Mouse (Mus musculus) heart, embryonic 14.5 days (tissue): ENCODE measurements at regions not wholly inside any gene's neighbourhood (a gene's known extent, or its start where the extent isn't known, plus 50 kb on each side); places are given as distances from the start of the nearest gene placed in this dataset.

Experiments
- ATAC-seq: fragments of 200-750 bp; cut with Nextera tagmentation; 2 replicates; pipeline ENCODE4 v1.8.0; 2017; ENCODE audit warnings: low read depth, moderate TSS enrichment; ENCODE audit not compliant: insufficient number of reproducible peaks, insufficient read depth, low FRiP score
- H3K27ac ChIP-seq, 2 experiments: fragments of 200-500 bp in 1 of 2; fragments of 300-500 bp in 1 of 2; sonication (generic) in 1 of 2; replicated peaks in 1 of 2; 2 replicates each; pipeline ENCODE4 v1.5.1; 2012 to 2014; ENCODE audit warnings: low read depth in 2 of 2, low read length in 2 of 2, control low read depth in 1 of 2, mild to moderate bottlenecking in 1 of 2, mixed read lengths in 1 of 2; ENCODE audit not compliant: control insufficient read depth in 1 of 2, insufficient read depth in 1 of 2
- H3K27me3 ChIP-seq: fragments of 300-500 bp; sonication (generic); 2 replicates; pipeline ENCODE4 v1.6.1; 2014; ENCODE audit warnings: mild to moderate bottlenecking, low read length, control low read depth; ENCODE audit not compliant: control insufficient read depth, insufficient read depth
- H3K36me3 ChIP-seq: fragments of 300-500 bp; sonication (generic); 2 replicates; pipeline ENCODE4 v1.6.1; 2014; ENCODE audit warnings: mild to moderate bottlenecking, control low read depth, low read length, mixed read lengths; ENCODE audit not compliant: control insufficient read depth, insufficient read depth
- H3K4me1 ChIP-seq, 2 experiments: fragments of 200-500 bp in 1 of 2; fragments of 300-500 bp in 1 of 2; sonication (generic) in 1 of 2; 2 replicates each; pipeline ENCODE4 v1.6.1; 2012 to 2014; ENCODE audit warnings: low read length in 2 of 2, control low read depth in 1 of 2, mixed read lengths in 1 of 2; ENCODE audit not compliant: control insufficient read depth in 2 of 2, insufficient read depth in 2 of 2
- H3K4me2 ChIP-seq: fragments of 300-500 bp; sonication (generic); 2 replicates; pipeline ENCODE4 v1.6.1; 2014; ENCODE audit warnings: mild to moderate bottlenecking, low read length
- H3K4me3 ChIP-seq, 2 experiments: fragments of 200-500 bp in 1 of 2; fragments of 300-500 bp in 1 of 2; sonication (generic) in 1 of 2; 2 replicates each; pipeline ENCODE4 v1.5.1; 2012 to 2014; ENCODE audit warnings: low read length in 2 of 2, mild to moderate bottlenecking in 2 of 2, control low read depth in 1 of 2, low read depth in 1 of 2, moderate library complexity in 1 of 2; ENCODE audit not compliant: control insufficient read depth in 1 of 2, insufficient read depth in 1 of 2
- H3K9ac ChIP-seq: fragments of 300-500 bp; sonication (generic); 2 replicates; pipeline ENCODE4 v1.6.1; 2014; ENCODE audit warnings: mild to moderate bottlenecking, low read length
- H3K9me3 ChIP-seq: fragments of 300-500 bp; sonication (generic); 2 replicates; pipeline ENCODE4 v1.6.1; 2016; ENCODE audit warnings: low read length, control low read depth; ENCODE audit not compliant: control insufficient read depth
- WGBS: fragments of 180-500 bp; shearing (Covaris S2); extraction: QIAGEN DNeasy Blood & Tissue Kit; methylation state at CpG from one replicate; pipeline ENCODE4 v1.1.7; 2014; 5-methylcytosine and 5-hydroxymethylcytosine counted together

- Histone ChIP-seq H3K9me3 (no peaks in the 10 kb centered on the region), H3K27ac (no peak overlapping the region), H3K27me3 (no peaks in the 10 kb centered on the region), H3K4me1 (peaks cover 2% of the 10 kb centered on the region in 2 experiments; a peak in 1 of 4 replicates), H3K4me2 (no peak overlapping the region), H3K36me3 (no peaks in the 10 kb centered on the region), H3K9ac (no peak overlapping the region), H3K4me3 (no peak overlapping the region)
- no peak for ATAC-seq
- 42% methylated on average over 6 of the region's 6 CpGs for WGBS
These were observed 222.5 kb upstream of the Srek1ip1 start for GRCm38 (mm10) chr13:104569765-104570164.

DNA sequence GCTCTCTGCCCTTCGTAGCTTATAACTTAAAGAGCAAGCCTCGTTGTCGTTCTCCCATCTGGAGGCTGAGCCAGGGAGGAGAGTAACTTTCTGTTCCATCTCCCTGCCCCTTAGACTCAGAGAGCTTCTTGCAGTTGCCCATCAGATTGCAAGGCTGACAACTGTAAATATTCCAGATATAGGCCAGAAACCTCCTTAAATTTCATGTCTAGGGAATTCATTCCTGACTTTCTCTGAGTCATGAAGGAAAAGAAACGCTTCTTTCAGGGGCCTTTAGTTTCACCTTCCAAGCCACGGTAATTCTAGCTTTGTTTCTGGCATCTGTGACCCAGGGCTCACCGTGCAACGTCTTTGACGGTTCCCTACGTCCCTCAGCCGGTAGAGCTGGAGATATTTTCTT, 220.0 kb upstream of the Srek1ip1 start:
- Histone ChIP-seq H3K4me2 (peak overlapping the region; percentile 2; the same call in 1 of the 2 replicates), H3K4me3 (no peak overlapping the region), H3K4me1 (peaks cover 2 to 6% of the 10 kb centered on the region in 2 experiments; a peak in 1 of 4 replicates), H3K36me3 (no peaks in the 10 kb centered on the region), H3K27me3 (no peaks in the 10 kb centered on the region), H3K9me3 (no peaks in the 10 kb centered on the region), H3K27ac (no peak overlapping the region), H3K9ac (no peak overlapping the region)
- 43% methylated on average over 10 of the region's 10 CpGs for WGBS
- no peak for ATAC-seq

DNA sequence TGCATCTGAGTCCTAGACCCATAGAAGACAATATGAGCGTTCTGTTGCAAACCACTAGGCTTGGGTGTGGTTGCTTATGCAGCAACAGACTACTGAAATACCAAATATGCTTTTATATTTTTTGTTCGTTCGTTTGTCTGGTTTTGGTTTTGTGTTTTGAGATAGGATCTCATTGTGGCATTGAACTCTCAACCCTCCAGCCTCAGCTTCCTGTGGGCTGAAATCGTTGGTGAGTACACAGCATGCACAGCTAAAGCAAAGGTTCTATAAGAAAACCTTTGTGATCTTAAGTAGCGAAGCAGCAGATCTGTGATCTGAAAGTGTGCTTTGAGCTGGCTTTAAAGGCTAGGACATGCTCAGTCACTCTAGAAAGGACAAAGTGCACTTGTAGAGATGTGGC, 217.9 kb upstream of the Srek1ip1 start:
- ATAC-seq = no peak
- Histone ChIP-seq H3K9ac (no peak overlapping the region), H3K4me3 (no peak overlapping the region), H3K27me3 (no peaks in the 10 kb centered on the region), H3K4me1 (peaks cover 2 to 6% of the 10 kb centered on the region in 2 experiments; a peak in 1 of 4 replicates), H3K4me2 (no peak overlapping the region), H3K27ac (no peak overlapping the region), H3K9me3 (no peaks in the 10 kb centered on the region), H3K36me3 (no peaks in the 10 kb centered on the region)
- WGBS = 91% methylated on average over 5 of the region's 5 CpGs

GRCm38 (mm10) chr13:104576188-104576789, 216.0 kb upstream of the Srek1ip1 start:
- Histone ChIP-seq H3K36me3 (no peaks in the 10 kb centered on the region), H3K9me3 (no peaks in the 10 kb centered on the region), H3K4me1 (peaks cover 4 to 6% of the 10 kb centered on the region in 2 experiments; a peak in 1 of 4 replicates), H3K4me3 (no peak overlapping the region), H3K9ac (no peak overlapping the region), H3K27ac (no peak overlapping the region), H3K4me2 (no peak overlapping the region), H3K27me3 (no peaks in the 10 kb centered on the region)
- ATAC-seq = no peak
- 86% methylated on average over 10 of the region's 10 CpGs for WGBS

DNA sequence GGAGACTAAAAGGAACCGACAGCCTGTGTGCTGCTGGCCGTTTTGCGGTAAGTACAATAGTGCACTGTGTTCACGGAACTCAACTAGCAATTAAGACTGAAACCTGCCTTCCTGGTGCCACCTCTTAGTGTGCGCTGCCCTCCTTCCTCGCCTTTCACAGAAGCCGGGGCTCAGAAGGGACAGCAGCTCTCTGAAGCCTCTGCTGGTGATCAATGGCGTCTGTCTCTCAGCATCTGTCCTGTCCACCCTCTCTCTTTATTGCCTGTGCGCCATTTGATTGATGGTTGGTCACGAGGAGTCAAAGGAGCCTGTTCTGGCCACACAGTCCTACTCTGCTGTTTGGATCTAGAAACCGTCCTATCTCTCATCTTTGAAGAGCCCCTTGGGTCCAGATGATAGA, 214.4 kb upstream of the Srek1ip1 start:
- Histone ChIP-seq H3K27ac (no peak overlapping the region), H3K4me3 (no peak overlapping the region), H3K9me3 (no peaks in the 10 kb centered on the region), H3K36me3 (no peaks in the 10 kb centered on the region), H3K9ac (no peak overlapping the region), H3K27me3 (no peaks in the 10 kb centered on the region), H3K4me1 (peaks cover 3 to 4% of the 10 kb centered on the region in 2 experiments; a peak in 1 of 4 replicates), H3K4me2 (no peak overlapping the region)
- ATAC-seq = no peak
- 79% methylated on average over 11 of the region's 11 CpGs for WGBS

DNA sequence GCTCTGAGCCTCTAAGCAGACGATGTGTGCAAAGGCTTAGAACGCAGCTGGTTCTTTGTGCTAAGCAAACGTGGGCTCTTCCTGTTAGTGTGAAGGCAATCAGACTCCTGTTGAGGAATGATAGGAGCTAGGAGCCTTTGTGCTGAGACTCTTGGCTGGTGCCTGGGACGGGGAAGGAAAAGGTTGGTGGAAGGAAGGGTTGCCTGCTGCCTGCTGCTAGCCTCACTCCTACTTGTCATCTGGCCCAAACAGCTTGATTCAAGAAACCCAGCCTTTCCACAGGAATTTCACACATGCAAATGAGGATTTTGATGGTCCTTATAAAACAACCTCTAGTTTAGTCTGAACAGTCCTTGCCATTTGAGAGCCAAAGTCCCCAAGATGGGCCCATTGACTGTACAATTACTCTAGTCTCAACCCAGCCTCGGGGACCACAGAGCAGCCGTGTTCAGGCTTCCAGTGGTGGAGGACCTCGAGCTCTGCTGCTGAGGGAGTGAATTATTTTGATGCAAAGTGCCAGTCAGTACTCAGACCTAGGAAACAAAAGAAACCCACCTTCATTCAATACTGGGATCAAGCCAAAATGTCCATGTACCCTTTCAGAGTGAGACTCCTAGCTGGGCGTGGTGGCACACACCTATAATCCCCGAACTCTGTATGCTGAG, 211.5 kb upstream of the Srek1ip1 start:
- no peak overlapping the region for H3K4me2 ChIP-seq
- ATAC-seq = no peak
- H3K4me3 ChIP-seq = no peak overlapping the region
- H3K4me1 ChIP-seq = peaks cover 0 to 4% of the 10 kb centered on the region in 2 experiments; a peak in 1 of 4 replicates
- no peaks in the 10 kb centered on the region for H3K36me3 ChIP-seq
- H3K9ac ChIP-seq = no peak overlapping the region
- no peaks in the 10 kb centered on the region for H3K27me3 ChIP-seq
- WGBS = 61% methylated on average over 9 of the region's 9 CpGs
- H3K9me3 ChIP-seq = no peaks in the 10 kb centered on the region
- no peak overlapping the region for H3K27ac ChIP-seq
